Mouse (Mus musculus): Measurements from ENCODE around the gene Phactr2.

- no peak for TF ChIP-seq GATA1 (IDR thresholded peaks at IDR 0.05; ENCODE audit: borderline replicate concordance, low read length)
- no peak for TF ChIP-seq FLI1 (IDR thresholded peaks at IDR 0.05; ENCODE audit: low read length)
Observed at GRCm38 (mm10) chr10:13448283-13449045, 25.7 kb downstream of the Phactr2 start.

Data from megakaryocyte, embryonic 14.5 days (primary cell).